ENCODE assay signal across 25 mouse cellular contexts in genomic region chr5:134989741-134990140, GRCm38 (mm10). TPM values are rescaled to one million over a fixed set of nuclear protein-coding genes. Genes with fewer than 3 reads are reported as not detected.
DNase-seq lines count a peak whose midpoint lies in the region; ATAC-seq and TF ChIP-seq lines count a peak whose summit lies in the region.
"Had no signal": no experiment of that assay in that cellular context is flagged by ENCODE, and none has a peak within 500 bp of the region (broad histone marks: within the 10 kb centered on the region; RNA-seq: fewer than 3 reads in every experiment).

No protein-coding gene starts in this region.

- ATAC-seq in heart, postnatal 0 days (ENCODE audit: insufficient read depth, low read depth), result no peak; the same call in 1 of the 2 replicates
- no peak for ATAC-seq in megakaryocyte, adult 5-6 weeks (ENCODE audit: poor library complexity, severe bottlenecking)
- no peak for ATAC-seq in intestine, embryonic 15.5 days
- ATAC-seq: forebrain, embryonic 14.5 days; liver, embryonic 12.5 days had no signal

- TF ChIP-seq POLR2A in small intestine, adult 2 months (IDR thresholded peaks at IDR 0.05; ENCODE audit: low read depth, low read length), result no peak

- WGBS in heart, postnatal 0 days, result 38% methylated on average over 6 of the region's 6 CpGs
- 59% methylated on average over 6 of the region's 6 CpGs for WGBS in intestine, embryonic 15.5 days
- 11% methylated on average over 6 of the region's 6 CpGs for WGBS in small intestine, adult 2 months

- H3K9me3 ChIP-seq in heart, postnatal 0 days (replicated peaks; ENCODE audit: control insufficient read depth, low read length), result no peaks in the 10 kb centered on the region
- peaks cover 5% of the 10 kb centered on the region; the same call in 1 of the 2 replicates for H3K9me3 ChIP-seq in megakaryocyte, embryonic 14.5 days
- H3K9me3 ChIP-seq in intestine, embryonic 15.5 days, result no peaks in the 10 kb centered on the region
- H3K9me3 ChIP-seq: limb, embryonic 10.5 days; liver, embryonic 12.5 days; neural tube, embryonic 15.5 days; stomach, embryonic 15.5 days had no signal

- H3K9ac ChIP-seq in heart, postnatal 0 days (replicated peaks; ENCODE audit: low read depth, low read length), result no peak overlapping the region
- H3K9ac ChIP-seq in intestine, embryonic 15.5 days, result no peak overlapping the region
- H3K9ac ChIP-seq: liver, embryonic 12.5 days; neural tube, embryonic 15.5 days; stomach, embryonic 15.5 days had no signal

- no peak overlapping the region for H3K27ac ChIP-seq in heart, postnatal 0 days (ENCODE audit: low read depth)
- H3K27ac ChIP-seq in intestine, embryonic 15.5 days, result no peak overlapping the region
- H3K27ac ChIP-seq in small intestine, adult 2 months (ENCODE audit: insufficient read depth, low read depth, low read length), result peak overlapping the region; percentile 95
- H3K27ac ChIP-seq: heart, adult 2 months; left cerebral cortex, adult 2 months; limb, embryonic 10.5 days; liver, embryonic 12.5 days; neural tube, embryonic 15.5 days; stomach, embryonic 15.5 days had no signal

- TF ChIP-seq EP300 in heart, postnatal 0 days (IDR thresholded peaks at IDR 0.05; ENCODE audit: low read depth), result no peak

- DNase-seq in heart, postnatal 0 days (ENCODE audit: low spot score), result peak; percentile 34
- DNase-seq in heart, postnatal 4 days, result no peak
- no peak for DNase-seq in layer of hippocampus, postnatal 14 days (ENCODE audit: low spot score in 2 of 2)
- no peak for DNase-seq in left cerebral cortex, adult 11 months (ENCODE audit: low spot score)
- DNase-seq: adrenal gland, adult 2 months; cerebellum, adult 8-10 months; gastrocnemius, postnatal 25 days; heart, adult 2 months; kidney, postnatal 10 days; midbrain, embryonic 14.5 days; right cerebral cortex, postnatal 14 days; thymus, adult 18-20 months had no signal

- peaks cover 52% of the 10 kb centered on the region for H3K27me3 ChIP-seq in heart, postnatal 0 days (ENCODE audit: control insufficient read depth, insufficient read depth, low read length)
- peaks cover 66% of the 10 kb centered on the region for H3K27me3 ChIP-seq in megakaryocyte, embryonic 14.5 days (replicated peaks)
- H3K27me3 ChIP-seq in intestine, embryonic 15.5 days (replicated peaks), result peaks cover 34% of the 10 kb centered on the region
- peaks cover 4% of the 10 kb centered on the region; the same call in 1 of the 2 replicates for H3K27me3 ChIP-seq in small intestine, adult 2 months (ENCODE audit: control insufficient read depth, insufficient read depth, low read length)

- no peaks in the 10 kb centered on the region for H3K36me3 ChIP-seq in heart, postnatal 0 days (replicated peaks; ENCODE audit: control insufficient read depth, insufficient read depth, low read length)
- no peaks in the 10 kb centered on the region for H3K36me3 ChIP-seq in megakaryocyte, embryonic 14.5 days (replicated peaks; ENCODE audit: low read length)
- no peaks in the 10 kb centered on the region for H3K36me3 ChIP-seq in intestine, embryonic 15.5 days
- H3K36me3 ChIP-seq in small intestine, adult 2 months (ENCODE audit: control insufficient read depth, insufficient read depth, low read length), result peaks cover 6% of the 10 kb centered on the region; the same call in 1 of the 2 replicates
- H3K36me3 ChIP-seq: limb, embryonic 10.5 days; liver, embryonic 12.5 days; neural tube, embryonic 15.5 days; stomach, embryonic 15.5 days had no signal

- no peak overlapping the region for H3K4me2 ChIP-seq in heart, postnatal 0 days (ENCODE audit: low read depth, low read length)
- H3K4me2 ChIP-seq in intestine, embryonic 15.5 days (replicated peaks), result peak overlapping the region; percentile 47
- H3K4me2 ChIP-seq: liver, embryonic 12.5 days; neural tube, embryonic 15.5 days had no signal

- TF ChIP-seq CTCF in heart, postnatal 0 days (IDR thresholded peaks at IDR 0.05; ENCODE audit: low read depth), result no peak
- no peak for TF ChIP-seq CTCF in small intestine, adult 2 months (IDR thresholded peaks at IDR 0.05; ENCODE audit: extremely low read depth, insufficient read length, insufficient replicate concordance, low read depth, low read length)

- no peak overlapping the region for H3K4me3 ChIP-seq in heart, postnatal 0 days (ENCODE audit: low read depth, low read length)
- peak overlapping the region; percentile 4 for H3K4me3 ChIP-seq in megakaryocyte, embryonic 14.5 days (replicated peaks)
- no peak overlapping the region for H3K4me3 ChIP-seq in intestine, embryonic 15.5 days (replicated peaks)
- H3K4me3 ChIP-seq in small intestine, adult 2 months (ENCODE audit: low read depth, low read length), result peak overlapping the region; percentile 59
- H3K4me3 ChIP-seq: erythroblast, embryonic 14.5 days; heart, adult 2 months; left cerebral cortex, adult 2 months; limb, embryonic 10.5 days; liver, embryonic 12.5 days; neural tube, embryonic 15.5 days had no signal

- no peaks in the 10 kb centered on the region for H3K4me1 ChIP-seq in heart, postnatal 0 days (ENCODE audit: control insufficient read depth, insufficient read depth)
- peaks cover 59% of the 10 kb centered on the region for H3K4me1 ChIP-seq in megakaryocyte, embryonic 14.5 days
- peaks cover 11% of the 10 kb centered on the region for H3K4me1 ChIP-seq in intestine, embryonic 15.5 days (replicated peaks)
- H3K4me1 ChIP-seq in small intestine, adult 2 months (ENCODE audit: control insufficient read depth, insufficient read depth, insufficient read length, low read length), result peaks cover 15% of the 10 kb centered on the region

RNA-seq across cellular contexts. Expression of gene Cldn3, which starts 3.7 kb away (rescaled TPM):
- total RNA-seq in heart, postnatal 0 days (2014; rRNA removed; ENCODE audit: low replicate concordance), result 3.8 and 15.2 TPM in 2 replicates
- 1.4 and 4.5 TPM in 2 replicates for polyA plus RNA-seq in heart, postnatal 0 days (2015; fragmentation: Nextera tagmentation; extraction: Ambion mirVana)
- under 1 TPM; 0.71 to 0.77 TPM for total RNA-seq in heart, postnatal 4 days (2021)
- polyA plus RNA-seq in megakaryocyte, embryonic 14.5 days (2012; ENCODE audit: insufficient read depth, low replicate concordance), result 0.64 and 3.8 TPM in 2 replicates
- total RNA-seq in megakaryocyte, adult 5-6 weeks (2015), result not detected in 2 replicates
- not detected in 2 replicates for total RNA-seq in megakaryocyte, adult 5-6 weeks (2017)
- 173 and 195 TPM in 2 replicates for polyA plus RNA-seq in intestine, embryonic 15.5 days (2015; fragmentation: Nextera tagmentation; extraction: Ambion mirVana)
- 1,043 and 2,448 TPM in 2 replicates for polyA plus RNA-seq in small intestine, adult 2 months (2012; rRNA removed)
- 1 to 10 TPM; 2.0 to 2.7 TPM for total RNA-seq in layer of hippocampus, postnatal 14 days (2021)
- total RNA-seq: common myeloid progenitor, adult 5-6 weeks had no signal

RNA-seq across cellular contexts. Expression of gene Abhd11, which starts 19.2 kb away (rescaled TPM):
- 55.6 and 60.8 TPM in 2 replicates for total RNA-seq in heart, postnatal 0 days (2014; rRNA removed; ENCODE audit: low replicate concordance)
- 99.5 and 100 TPM in 2 replicates for polyA plus RNA-seq in heart, postnatal 0 days (2015; fragmentation: Nextera tagmentation; extraction: Ambion mirVana)
- 10 to 100 TPM; 55.0 to 59.6 TPM for total RNA-seq in heart, postnatal 4 days (2021)
- 23.7 and 34.3 TPM in 2 replicates for polyA plus RNA-seq in megakaryocyte, embryonic 14.5 days (2012; ENCODE audit: insufficient read depth, low replicate concordance)
- total RNA-seq in megakaryocyte, adult 5-6 weeks (2015), result 52.5 and 55.0 TPM in 2 replicates
- 22.9 and 32.7 TPM in 2 replicates for total RNA-seq in megakaryocyte, adult 5-6 weeks (2017)
- 96.0 and 101 TPM in 2 replicates for polyA plus RNA-seq in intestine, embryonic 15.5 days (2015; fragmentation: Nextera tagmentation; extraction: Ambion mirVana)
- 48.1 and 90.7 TPM in 2 replicates for polyA plus RNA-seq in small intestine, adult 2 months (2012; rRNA removed)
- 10 to 100 TPM; 39.3 to 40.4 TPM for total RNA-seq in layer of hippocampus, postnatal 14 days (2021)

RNA-seq across cellular contexts. Expression of gene Stx1a, which starts 33.5 kb away (rescaled TPM):
- total RNA-seq in heart, postnatal 0 days (2014; rRNA removed; ENCODE audit: low replicate concordance), result 2.3 and 3.7 TPM in 2 replicates
- polyA plus RNA-seq in heart, postnatal 0 days (2015; fragmentation: Nextera tagmentation; extraction: Ambion mirVana), result 2.3 and 2.5 TPM in 2 replicates
- 1 to 10 TPM; 5.6 to 6.0 TPM for total RNA-seq in heart, postnatal 4 days (2021)
- 1.1 and 1.6 TPM in 2 replicates for polyA plus RNA-seq in megakaryocyte, embryonic 14.5 days (2012; ENCODE audit: insufficient read depth, low replicate concordance)
- total RNA-seq in megakaryocyte, adult 5-6 weeks (2015), result 0.09 TPM in 1 of 2 replicates, not detected in the other
- total RNA-seq in megakaryocyte, adult 5-6 weeks (2017), result not detected in 2 replicates
- 13.0 and 15.7 TPM in 2 replicates for polyA plus RNA-seq in intestine, embryonic 15.5 days (2015; fragmentation: Nextera tagmentation; extraction: Ambion mirVana)
- 4.6 and 5.1 TPM in 2 replicates for polyA plus RNA-seq in small intestine, adult 2 months (2012; rRNA removed)
- total RNA-seq in layer of hippocampus, postnatal 14 days (2021), result 100 to 1,000 TPM; 157 to 160 TPM

RNA-seq across cellular contexts. Expression of gene Cldn4, which starts 43.0 kb away (rescaled TPM):
- total RNA-seq in heart, postnatal 0 days (2014; rRNA removed; ENCODE audit: low replicate concordance), result 0.12 and 10.2 TPM in 2 replicates
- 0.18 TPM in 1 of 2 replicates, not detected in the other for polyA plus RNA-seq in heart, postnatal 0 days (2015; fragmentation: Nextera tagmentation; extraction: Ambion mirVana)
- under 1 TPM in 1 of 2 experiments, not detected in 1; 0.14 TPM for total RNA-seq in heart, postnatal 4 days (2021)
- polyA plus RNA-seq in megakaryocyte, embryonic 14.5 days (2012; ENCODE audit: insufficient read depth, low replicate concordance), result not detected in 2 replicates
- not detected in 2 replicates for total RNA-seq in megakaryocyte, adult 5-6 weeks (2015)
- total RNA-seq in megakaryocyte, adult 5-6 weeks (2017), result not detected in 2 replicates
- 45.6 and 49.2 TPM in 2 replicates for polyA plus RNA-seq in intestine, embryonic 15.5 days (2015; fragmentation: Nextera tagmentation; extraction: Ambion mirVana)
- 112 and 571 TPM in 2 replicates for polyA plus RNA-seq in small intestine, adult 2 months (2012; rRNA removed)
- total RNA-seq in layer of hippocampus, postnatal 14 days (2021), result not detected
- total RNA-seq: adrenal gland, adult 2 months; common myeloid progenitor, adult 5-6 weeks; gastrocnemius, postnatal 25 days; heart, adult 2 months; layer of hippocampus, adult 18-20 months; left cerebral cortex, adult 2 months had no signal
- polyA plus RNA-seq: adrenal gland, adult 2 months; erythroblast, embryonic 14.5 days; forebrain, embryonic 14.5 days; midbrain, embryonic 14.5 days had no signal

RNA-seq across cellular contexts. Expression of gene Mettl27, which starts 57.6 kb away (rescaled TPM):
- total RNA-seq in heart, postnatal 0 days (2014; rRNA removed; ENCODE audit: low replicate concordance), result 4.6 and 9.4 TPM in 2 replicates
- polyA plus RNA-seq in heart, postnatal 0 days (2015; fragmentation: Nextera tagmentation; extraction: Ambion mirVana), result 6.4 and 8.3 TPM in 2 replicates
- total RNA-seq in heart, postnatal 4 days (2021), result 1 to 10 TPM; 6.2 to 7.1 TPM
- 18.7 and 34.3 TPM in 2 replicates for polyA plus RNA-seq in megakaryocyte, embryonic 14.5 days (2012; ENCODE audit: insufficient read depth, low replicate concordance)
- total RNA-seq in megakaryocyte, adult 5-6 weeks (2015), result 0.46 and 3.0 TPM in 2 replicates
- total RNA-seq in megakaryocyte, adult 5-6 weeks (2017), result 0.89 and 1.3 TPM in 2 replicates
- polyA plus RNA-seq in intestine, embryonic 15.5 days (2015; fragmentation: Nextera tagmentation; extraction: Ambion mirVana), result 18.5 and 25.7 TPM in 2 replicates
- polyA plus RNA-seq in small intestine, adult 2 months (2012; rRNA removed), result 8.2 and 21.4 TPM in 2 replicates
- 10 to 100 TPM; 14.6 to 16.5 TPM for total RNA-seq in layer of hippocampus, postnatal 14 days (2021)

Comparison
In these comparisons a context has a peak if more than half of its experiments do, and no peak if none do; other contexts are left out.
1. H3K4me3 ChIP-seq: peak in megakaryocyte, embryonic 14.5 days (single experiment) and small intestine, adult 2 months (single experiment); none in heart, postnatal 0 days (single experiment) and intestine, embryonic 15.5 days (single experiment).
2. RNA of gene Stx1a, which starts 33.5 kb away (total RNA-seq): 157 to 160 TPM in layer of hippocampus, postnatal 14 days; 5.6 to 6.0 TPM in heart, postnatal 4 days, 2.3 to 3.7 TPM in heart, postnatal 0 days and 0.09 TPM in megakaryocyte, adult 5-6 weeks; every median in the first group is over 10 times any median in the second.